Mouse (Mus musculus) skeletal muscle tissue, adult 2 months (tissue): ENCODE measurements around the gene Orai1.
A peak's percentile ranks its signal among the peaks of the same experiment; 100 is the strongest.
"Not testable (repeated sequence)": the region's sequence is repeated elsewhere in the genome, so short reads cannot be mapped to it uniquely, and the experiment has no call there.

ENCODE experiments used
- DNase-seq: peaks from one replicate; pipeline ENCODE4 v3.0.0-alpha.2; 2012; ENCODE audit warnings: low read depth, low spot score

Gene Orai1

DNA sequence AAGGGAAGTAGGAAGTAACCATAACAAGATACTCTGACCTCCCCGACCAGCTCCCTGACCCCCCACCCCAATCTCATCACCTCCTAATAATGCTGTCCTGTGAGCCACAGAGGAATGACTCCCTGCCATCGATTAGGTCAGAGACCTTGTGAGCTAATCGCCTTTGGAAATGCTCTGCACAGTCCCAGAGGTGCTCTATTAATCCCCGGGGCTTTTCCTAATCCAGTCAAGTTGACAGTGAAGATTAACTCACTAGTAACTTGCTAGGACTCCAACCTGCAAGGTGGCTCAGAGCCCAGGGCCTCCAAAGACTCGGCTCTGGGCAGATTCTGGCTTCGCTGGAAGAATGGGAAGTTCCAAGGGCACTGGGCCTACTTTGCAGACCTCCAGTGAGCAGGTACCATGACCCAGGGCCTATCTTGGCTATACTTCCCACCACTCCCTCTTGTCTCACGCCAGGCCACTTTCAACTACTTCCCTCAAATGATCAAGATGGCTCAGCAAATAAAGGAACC is 18.8 kb downstream of the Orai1 start:
- DNase-seq, result no peak

DNA sequence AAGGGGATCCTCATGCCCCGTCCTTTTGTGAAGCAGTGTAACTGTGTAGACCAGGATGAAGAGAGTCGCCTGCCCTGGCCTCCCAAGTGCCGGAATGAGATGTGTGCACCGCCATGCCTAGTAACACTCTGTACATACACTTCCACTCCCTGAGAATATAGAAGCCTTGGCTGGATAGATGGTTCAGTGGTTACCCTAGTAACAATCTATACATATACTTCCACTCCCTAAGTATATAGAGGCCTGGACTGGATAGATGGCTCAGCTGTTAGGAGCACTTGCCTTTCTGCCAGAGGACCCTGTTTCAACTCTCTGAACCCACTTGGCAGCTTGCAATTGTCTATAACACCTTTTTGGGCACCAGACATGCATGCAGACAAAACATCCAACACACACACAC is 20.2 kb downstream of the Orai1 start:
- DNase-seq, result no peak

DNA sequence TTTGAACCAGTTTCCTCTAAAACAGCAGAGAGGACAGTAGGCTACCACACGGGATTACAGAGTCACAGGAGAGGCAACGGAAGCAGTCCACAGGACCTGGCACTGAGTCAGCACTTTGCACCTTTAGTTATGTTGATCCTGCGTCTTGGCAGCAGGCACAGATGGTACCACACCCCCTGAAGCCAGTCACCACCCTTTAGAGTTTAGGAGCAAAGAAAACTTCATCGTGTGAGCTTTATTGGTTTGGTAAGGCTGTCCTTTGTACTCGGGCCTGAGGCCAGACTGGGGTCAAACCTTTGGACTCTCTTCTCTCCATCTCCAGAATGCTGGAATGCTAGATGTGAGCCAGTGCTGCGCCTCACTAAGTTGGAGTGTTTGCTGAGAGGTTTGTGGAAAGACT is 20.7 kb downstream of the Orai1 start:
- no peak for DNase-seq

- DNase-seq, result no peak
Measured at GRCm38 (mm10) chr5:123038115-123038514, 23.2 kb downstream of the Orai1 start.

- DNase-seq, result peak; percentile 69
Measured at GRCm38 (mm10) chr5:123039120-123039752, 24.4 kb downstream of the Orai1 start.

DNA sequence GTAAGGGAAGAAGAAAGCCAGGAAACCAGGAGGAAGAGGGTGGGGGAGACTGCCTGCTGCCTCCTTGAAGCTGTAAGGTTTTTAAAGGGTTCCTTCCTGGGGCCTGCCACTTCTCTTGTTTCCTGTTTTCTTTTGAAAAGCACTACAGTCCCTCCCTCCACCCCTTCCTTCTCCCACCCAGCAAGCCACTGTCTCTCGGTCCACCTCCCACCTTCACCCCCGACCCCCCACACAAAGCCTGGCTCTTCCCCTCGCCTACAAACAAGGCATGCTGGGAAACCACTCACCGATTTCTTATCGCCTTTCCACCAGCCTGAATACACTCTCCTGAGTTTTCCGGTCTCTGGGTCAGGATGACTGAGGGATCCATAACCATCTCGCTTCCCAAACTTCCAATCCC is 25.9 kb downstream of the Orai1 start:
- no peak for DNase-seq

DNA sequence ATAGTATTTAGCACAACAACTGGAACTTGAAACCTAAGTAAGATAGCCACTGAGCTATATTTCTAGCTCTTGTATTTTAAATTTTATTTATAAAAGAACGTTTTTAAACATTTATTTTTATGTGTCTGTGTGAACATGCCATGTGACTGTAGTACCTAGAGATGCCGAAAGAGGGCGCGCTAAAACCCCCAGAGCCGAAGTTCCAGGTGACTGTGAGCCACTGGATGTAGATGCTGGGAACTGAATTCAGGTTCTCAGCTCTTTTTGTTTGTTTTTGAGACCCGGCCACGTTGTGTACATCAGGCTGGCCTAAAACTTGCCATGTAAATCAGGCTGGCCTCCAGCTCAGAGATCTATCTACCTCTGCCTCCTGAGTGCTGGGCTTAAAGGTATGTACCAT is 29.0 kb downstream of the Orai1 start:
- DNase-seq, result no peak

- peak; percentile 69 for DNase-seq
Measured at GRCm38 (mm10) chr5:123045561-123046295, 30.9 kb downstream of the Orai1 start.

- DNase-seq, result no peak
Measured at GRCm38 (mm10) chr5:123046916-123047315, 32.0 kb downstream of the Orai1 start, which contains the start of gene Morn3. Gene Morn3, minus strand, starts transcription at chr5:123047016.

- DNase-seq, result no peak
Measured at GRCm38 (mm10) chr5:123049271-123049670, 34.4 kb downstream of the Orai1 start.

DNA sequence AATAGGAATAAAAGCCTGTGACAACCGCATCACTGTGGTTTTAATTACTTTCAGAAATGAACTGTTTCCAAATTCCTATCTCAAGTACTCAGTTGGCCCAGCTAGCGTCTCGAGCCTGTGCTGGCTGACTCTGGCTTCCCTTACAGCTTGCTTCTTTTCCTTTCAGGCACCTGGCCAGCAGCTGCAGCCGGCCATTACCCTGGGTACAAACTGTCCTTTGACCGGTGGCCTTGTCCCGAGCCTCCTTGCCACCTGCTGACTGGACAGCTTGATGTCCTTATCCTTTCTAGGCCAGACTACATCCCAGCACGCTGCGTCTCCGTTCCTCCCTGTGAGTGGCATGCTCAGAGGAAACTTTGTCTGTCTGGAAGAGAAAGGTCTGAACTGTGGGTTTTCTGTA is 36.0 kb downstream of the Orai1 start:
- peak; percentile 94 for DNase-seq

DNA sequence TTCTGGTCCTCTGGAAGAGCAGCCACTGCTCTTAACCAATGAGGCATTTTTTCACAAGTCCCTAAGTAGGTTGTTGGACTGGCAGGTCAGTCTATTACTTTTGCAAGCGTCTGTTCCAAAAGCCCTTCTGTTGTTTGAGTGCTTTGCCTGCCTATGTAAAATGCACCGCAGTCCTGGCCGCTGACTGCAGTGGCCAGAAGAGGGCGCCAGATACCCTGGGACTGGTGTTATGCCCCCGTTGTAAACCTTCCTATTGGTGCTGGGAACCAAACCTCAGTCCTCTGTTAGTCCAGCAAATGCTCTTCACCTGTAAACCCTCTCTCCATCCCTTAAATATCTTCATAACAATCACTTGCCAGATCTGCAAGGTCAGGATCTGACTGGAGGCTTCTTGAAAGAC is 36.9 kb downstream of the Orai1 start:
- no peak for DNase-seq

DNA sequence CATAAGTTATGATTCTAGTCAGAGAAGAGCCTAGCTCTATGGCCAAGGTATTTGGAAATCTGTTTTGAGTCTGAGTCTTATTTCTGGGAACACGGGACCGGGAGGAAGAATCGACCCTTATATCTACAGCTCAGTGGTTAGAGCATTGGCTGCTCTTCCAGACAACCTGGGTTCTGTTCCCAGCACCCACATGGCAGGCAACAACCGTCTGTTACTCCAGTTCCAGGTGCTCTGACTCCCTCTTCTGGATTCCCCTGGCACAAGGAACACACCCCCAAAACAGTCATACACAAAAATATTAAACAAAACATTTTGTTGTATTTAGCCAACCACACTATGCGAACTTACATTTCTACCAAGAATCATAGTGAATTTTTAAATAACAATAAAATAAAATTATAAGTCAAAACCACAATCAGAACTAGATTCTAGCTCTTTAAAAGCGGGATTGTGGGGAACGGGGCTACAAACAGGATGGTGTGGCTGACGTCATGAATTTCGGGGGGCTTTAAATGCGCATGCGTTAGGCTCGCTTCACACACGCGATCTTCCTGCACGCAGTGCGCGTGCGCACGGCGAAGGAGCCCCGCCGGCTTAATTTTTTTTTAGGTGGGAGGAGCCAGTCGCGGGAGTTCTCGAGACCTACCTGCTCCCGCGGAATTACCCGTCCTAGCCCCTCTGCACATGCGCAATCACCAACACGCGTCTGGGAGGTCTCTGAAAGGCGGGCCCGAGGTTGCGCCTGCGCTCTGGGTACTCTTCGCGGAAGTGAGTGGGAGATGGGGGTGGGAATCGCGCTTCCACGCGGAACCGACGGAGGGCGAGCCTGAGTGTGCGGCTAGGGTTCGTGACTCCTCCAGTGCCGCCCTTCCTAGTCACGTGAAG is 42.7 kb downstream of the Orai1 start:
- DNase-seq, result peak; percentile 100

- DNase-seq, result no peak
Measured at GRCm38 (mm10) chr5:123058251-123059102, 43.6 kb downstream of the Orai1 start.

GRCm38 (mm10) chr5:123059757-123060520 is 45.1 kb downstream of the Orai1 start:
- DNase-seq, result peak; percentile 78

- DNase-seq, result peak; percentile 70
Measured at GRCm38 (mm10) chr5:123060706-123061401, 46.0 kb downstream of the Orai1 start.

DNA sequence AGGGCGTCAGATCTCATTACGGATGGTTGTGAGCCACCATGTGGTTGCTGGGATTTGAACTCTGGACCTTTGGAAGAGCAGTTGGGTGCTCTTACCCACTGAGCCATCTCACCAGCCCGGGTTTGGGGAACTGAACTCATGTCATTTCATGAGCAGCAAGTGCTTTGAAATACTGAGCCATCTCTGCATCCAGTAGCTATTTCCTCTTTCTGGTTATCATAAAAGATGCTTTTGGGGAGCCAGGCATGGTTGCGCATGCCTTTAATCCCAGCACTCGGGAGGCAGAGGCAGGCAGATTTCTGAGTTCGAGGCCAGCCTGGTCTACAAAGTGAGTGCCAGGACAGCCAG is 46.5 kb downstream of the Orai1 start:
- not testable (repeated sequence) for DNase-seq

GRCm38 (mm10) chr5:123063141-123063540 is 48.3 kb downstream of the Orai1 start:
- no peak for DNase-seq

DNA sequence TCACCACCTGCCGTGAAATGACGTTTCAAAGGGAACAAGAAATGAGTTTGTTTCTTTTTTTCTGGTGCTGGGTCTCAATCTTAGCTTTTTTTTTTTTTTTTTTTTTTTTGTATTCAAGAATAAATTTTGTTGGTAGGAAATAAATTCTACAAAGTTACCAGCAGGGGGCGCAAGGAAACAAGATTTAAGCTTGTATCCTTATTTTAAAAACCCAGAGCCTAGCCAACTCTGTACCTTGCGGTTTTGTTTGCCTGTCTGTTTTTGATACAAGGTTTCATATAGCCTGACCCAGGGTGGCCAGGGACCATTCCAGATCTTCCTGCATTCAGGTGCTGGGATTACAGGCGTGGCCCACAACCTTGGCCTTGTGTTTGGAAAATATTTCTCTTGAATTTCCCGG is 49.3 kb downstream of the Orai1 start:
- DNase-seq, result peak; percentile 86
